Mouse (Mus musculus) liver, adult 2 months (tissue): ENCODE data around the gene Slc39a1.

Experiments
- CTCF ChIP-seq: fragments of 200-500 bp; IDR thresholded peaks from 2 replicates; pipeline ENCODE4 v1.5.1; 2011; ENCODE audit warnings: low read depth, low read length, control low read depth
- POLR2A ChIP-seq: fragments of 200-500 bp; IDR thresholded peaks from 2 replicates; pipeline ENCODE4 v1.6.1; 2011; ENCODE audit warnings: low read length, control low read depth; ENCODE audit not compliant: insufficient read depth; ENCODE audit errors: extremely low read depth

GRCm38 (mm10) chr3:90213377-90213866, 34.5 kb upstream of the Slc39a1 start, which contains the start of the genes Rps27 and Rab13:
- TF ChIP-seq CTCF (no peak), POLR2A (peak; percentile 84)
